Mouse (Mus musculus): ENCODE data around the gene 3110040M04Rik. TPM values are rescaled to one million over a fixed set of nuclear protein-coding genes. Genes with fewer than 3 reads are reported as not detected.
"Not testable (repeated sequence)": the region's sequence is repeated elsewhere in the genome, so short reads cannot be mapped to it uniquely, and the experiment has no call there.

The 3110040M04Rik gene
- not detected for total RNA-seq (2022)

DNA sequence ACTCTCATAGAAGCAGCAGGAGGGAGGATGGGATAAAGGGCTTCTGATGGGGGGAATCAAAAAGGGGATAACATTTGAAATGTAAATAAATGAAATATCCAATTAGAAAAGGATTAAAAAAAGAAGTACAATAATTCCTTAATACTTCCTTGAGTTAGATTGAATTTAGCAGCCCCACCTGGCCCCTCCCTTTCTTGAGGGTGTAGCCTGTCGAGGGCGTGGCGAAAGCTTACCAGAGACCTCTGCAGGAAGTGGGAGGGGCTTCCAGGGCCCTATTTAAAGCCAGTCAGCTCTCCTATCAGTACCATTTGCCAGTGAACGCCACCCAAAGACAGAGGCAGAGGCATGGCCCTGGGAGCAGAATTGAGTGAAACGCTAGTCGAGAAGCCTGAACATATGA lies at the start of gene 3110040M04Rik:
3110040M04Rik (plus strand) TSS at position 304 of the 400 bp plus-strand sequence.
- DNase-seq = not testable (repeated sequence)

DNA sequence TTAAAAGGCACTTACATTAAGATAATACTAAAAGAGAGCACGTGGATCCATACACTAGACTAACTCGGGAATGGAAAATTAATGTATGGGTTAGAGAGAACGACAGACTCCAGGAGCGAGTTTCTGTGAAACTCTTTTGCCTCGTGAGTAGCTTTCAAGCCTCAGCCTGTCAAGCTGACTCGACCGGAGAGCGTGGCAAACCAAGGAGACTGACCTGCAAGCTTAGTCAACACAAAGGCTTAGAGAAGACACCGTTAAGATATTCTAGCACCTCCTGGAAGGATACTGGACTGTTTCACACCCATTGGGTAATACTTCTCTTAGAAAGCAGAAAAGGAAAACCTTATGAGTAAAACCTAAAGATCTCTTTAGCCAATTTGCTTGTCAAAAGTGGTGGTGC lies 49.8 kb upstream of the 3110040M04Rik start:
- not testable (repeated sequence) for DNase-seq

- DNase-seq = no peak
Measured at GRCm38 (mm10) chr1:151156129-151156528, 47.8 kb upstream of the 3110040M04Rik start.

DNA sequence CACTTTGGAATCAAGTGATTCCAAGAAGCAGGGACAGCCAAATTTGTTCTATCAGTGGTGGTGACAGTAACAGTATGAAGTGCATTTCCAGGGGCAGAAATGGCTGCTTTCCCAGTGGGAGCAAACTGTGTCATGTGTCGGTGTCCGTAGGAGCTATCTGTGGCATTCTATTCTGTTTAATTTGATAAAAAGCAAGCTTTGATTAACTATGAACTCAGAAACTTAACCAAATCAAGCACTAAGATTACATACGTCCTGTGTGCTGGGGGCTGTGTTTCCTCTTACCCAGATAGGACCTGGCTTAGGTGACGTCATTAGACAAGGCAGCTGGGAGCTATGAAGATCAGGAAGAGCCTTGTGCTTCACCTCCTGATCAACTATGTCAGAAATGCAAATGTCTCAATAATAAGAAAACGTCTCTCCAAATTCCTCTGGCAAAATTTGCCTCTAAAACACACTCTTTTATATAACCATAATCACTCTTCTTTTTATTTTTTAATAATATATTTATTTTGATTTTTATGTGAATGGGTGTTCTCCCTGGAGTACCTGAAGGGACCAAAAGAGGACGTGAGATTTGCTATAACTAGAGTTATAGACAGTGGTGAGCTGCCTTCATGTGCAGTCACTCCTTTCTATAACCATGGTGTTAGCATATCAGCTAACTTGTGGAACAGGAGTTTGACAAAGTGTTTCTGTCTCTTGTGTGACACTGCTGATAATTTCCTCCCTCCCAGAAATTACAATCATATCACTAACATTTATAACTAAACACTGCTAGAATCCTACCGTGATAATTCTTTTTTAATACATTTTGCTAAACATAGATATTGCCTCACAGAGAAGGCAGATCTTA lies 46.9 kb upstream of the 3110040M04Rik start:
- no peak for DNase-seq

GRCm38 (mm10) chr1:151157963-151158856 lies 45.7 kb upstream of the 3110040M04Rik start:
- DNase-seq = no peak

- DNase-seq = no peak
Measured at GRCm38 (mm10) chr1:151158857-151159510, 44.9 kb upstream of the 3110040M04Rik start.

- DNase-seq = no peak
Measured at GRCm38 (mm10) chr1:151166031-151166430, 37.9 kb upstream of the 3110040M04Rik start.

DNA sequence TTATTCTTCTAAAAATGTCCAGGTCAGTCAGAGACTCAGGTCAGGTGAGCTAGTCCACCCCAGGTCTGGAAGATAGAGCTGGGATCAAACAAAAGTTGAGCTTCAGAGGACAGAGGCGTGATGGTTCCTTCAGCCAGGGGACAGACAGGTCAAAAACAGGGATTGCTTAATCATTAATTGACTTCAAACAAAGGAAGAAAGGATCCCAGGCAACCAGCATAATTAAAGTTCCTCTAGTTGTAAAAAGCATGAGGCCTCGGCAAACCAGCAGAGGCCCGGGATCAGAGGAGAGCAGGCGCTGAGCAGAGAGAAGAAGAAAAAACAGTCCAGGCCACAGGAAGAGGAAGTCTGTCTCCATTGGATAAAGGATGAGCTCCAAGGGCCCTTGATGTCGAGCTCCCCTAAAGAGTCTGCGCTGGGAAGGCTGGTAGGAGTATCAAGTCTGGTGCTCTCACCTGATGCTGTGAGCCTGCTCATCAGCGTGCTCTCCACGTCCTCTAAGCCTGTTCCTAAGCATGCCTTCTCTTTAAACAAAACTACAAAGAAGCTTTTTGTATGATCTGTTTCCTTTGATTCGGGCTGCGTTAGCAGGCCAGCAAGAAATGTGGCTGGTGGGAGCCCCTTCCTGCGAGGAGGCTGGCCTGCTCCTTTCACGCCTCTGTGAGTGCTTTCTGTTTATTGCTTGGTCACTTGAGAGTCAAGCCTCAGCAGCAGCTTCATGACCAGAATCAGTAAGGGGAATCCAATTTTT lies 36.4 kb upstream of the 3110040M04Rik start:
- DNase-seq = no peak

- no peak for DNase-seq
Measured at GRCm38 (mm10) chr1:151168637-151169036, 35.3 kb upstream of the 3110040M04Rik start.

DNA sequence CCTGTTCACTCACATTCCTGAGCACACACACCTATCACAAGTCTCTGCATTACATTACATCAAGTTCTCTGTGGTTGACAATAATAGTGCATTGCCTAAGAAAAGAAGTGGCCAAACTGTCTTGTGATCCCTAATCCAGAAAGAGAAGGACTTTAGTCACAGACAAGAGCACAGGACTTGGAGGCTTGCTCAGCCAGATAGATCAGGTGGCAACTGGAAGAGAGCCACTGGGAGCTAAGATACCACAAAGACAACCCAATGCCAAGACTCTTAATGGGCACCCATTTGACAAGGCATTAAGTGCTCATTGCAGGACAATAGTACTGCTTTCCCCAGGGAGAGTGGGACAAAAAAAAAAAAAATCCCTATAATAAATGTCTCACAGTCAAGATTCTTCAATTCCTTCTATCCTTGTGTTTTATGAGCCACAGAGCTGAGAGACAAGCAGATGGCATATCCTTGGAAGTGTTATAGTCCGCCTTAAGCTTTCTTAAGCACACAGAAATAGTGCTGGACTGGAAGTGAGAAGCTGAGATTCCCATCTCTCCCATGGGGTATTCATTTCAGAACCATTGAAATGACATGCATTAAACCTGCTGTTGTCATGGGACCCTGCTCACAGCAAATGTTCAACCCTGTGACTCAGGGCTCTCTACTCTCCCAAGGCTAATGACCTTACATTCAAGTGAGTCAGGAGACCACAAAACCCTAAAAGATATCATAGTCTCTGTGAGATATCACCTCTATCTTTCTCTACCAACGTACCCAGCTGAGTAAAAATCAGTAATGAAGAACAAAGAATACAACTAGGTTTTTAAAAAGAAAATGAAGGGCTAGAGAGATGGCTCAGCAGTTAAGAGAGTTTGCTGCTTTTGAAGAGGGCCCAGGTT lies 32.1 kb upstream of the 3110040M04Rik start:
- DNase-seq = no peak

DNA sequence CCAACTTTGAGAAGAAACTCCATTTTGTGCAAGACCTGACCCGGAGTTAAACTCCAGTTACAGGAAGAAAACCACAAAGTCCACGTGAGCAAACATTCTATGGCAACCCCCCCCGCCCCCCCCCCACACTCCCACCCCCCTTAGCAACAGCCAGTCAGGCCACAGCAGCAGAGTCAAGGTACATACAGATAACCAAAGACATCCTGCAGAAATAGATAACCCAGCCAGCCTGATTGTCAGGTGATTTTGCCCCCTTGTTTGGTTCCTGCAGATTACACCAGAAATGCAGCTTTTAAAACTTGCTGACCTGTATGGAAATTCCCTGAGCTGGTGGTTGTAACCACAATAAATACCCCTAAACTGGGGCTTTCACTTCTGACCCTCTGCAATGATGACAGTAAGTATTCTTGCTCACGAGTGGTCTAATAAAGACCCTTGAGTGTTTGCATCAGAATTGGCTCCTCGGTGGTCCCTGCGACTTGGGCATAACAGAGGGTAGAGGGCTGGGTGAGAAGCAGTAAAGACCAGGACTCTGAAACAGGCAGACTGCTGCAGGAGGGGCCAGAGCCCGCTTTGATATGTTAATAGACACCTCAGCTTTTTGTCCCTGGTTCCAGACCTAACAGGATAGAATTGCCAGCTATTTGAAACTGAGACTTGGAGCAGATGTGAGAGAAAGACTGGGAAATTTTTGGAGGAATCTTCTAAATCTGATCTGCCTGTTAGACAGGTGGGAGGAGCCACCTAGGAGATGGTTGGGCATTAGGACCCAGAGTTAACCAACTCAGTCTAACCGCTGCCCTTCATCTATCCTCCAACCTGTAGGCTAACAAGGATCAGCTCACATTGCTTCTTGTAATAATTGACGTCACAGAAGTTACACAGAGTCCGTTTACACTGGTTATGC lies 26.6 kb upstream of the 3110040M04Rik start:
- DNase-seq = peak; percentile 9

DNA sequence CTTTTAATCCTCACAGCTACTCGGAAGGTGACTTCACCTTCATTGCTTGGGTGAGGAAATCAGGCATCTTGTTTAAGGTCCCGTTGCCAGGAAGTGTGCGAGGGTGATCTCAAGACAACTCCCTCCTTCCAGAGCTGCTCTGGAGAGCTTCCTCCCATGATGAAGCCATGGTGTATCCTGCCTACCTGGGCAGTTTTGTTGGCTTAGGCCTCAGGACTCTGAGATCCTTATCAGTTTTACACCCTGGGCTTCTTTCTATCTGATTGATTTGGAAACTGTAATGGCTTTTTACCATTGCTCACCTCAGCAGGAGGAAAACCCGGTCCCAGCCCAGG lies 26.0 kb upstream of the 3110040M04Rik start:
- no peak for DNase-seq

DNA sequence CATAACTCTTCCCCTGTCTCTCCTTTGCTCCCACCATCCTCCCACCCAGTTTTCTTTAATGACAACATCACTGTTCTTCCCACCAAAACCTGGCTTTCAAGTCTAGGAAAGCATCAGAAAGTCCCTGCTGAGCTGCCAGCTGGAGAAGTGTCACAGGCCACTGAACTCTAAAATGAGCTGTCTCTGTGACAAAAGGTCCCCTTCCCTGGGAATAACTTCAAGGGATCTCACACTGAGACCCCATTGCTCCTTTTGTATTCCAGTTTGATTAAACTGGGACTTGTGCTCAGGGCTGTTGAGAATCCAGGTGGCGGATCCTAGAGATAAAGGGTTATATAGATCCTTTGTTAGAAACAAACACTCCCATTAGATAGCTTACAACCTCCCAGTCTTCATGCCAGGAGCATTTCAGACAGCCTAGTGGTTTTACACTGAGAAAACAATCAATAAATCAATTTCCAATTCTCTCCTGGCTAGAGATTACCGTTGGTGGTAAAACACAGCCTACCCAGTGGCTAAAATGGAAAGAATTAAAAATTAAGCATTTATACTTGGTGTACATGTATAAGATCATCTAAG lies 25.3 kb upstream of the 3110040M04Rik start:
- DNase-seq = no peak

- no peak for DNase-seq
Measured at GRCm38 (mm10) chr1:151180167-151180566, 23.8 kb upstream of the 3110040M04Rik start.

GRCm38 (mm10) chr1:151182266-151182665 lies 21.7 kb upstream of the 3110040M04Rik start, which contains the start of gene Gm47985:
Gene Gm47985 (plus strand): TSS chr1:151182537.
- DNase-seq = not testable (repeated sequence)

- not testable (repeated sequence) for DNase-seq
Measured at GRCm38 (mm10) chr1:151186186-151186585, 17.7 kb upstream of the 3110040M04Rik start.

GRCm38 (mm10) chr1:151186879-151187424 lies 17.0 kb upstream of the 3110040M04Rik start:
- DNase-seq = not testable (repeated sequence)

GRCm38 (mm10) chr1:151188469-151188868 lies 15.5 kb upstream of the 3110040M04Rik start:
- no peak for DNase-seq

DNA sequence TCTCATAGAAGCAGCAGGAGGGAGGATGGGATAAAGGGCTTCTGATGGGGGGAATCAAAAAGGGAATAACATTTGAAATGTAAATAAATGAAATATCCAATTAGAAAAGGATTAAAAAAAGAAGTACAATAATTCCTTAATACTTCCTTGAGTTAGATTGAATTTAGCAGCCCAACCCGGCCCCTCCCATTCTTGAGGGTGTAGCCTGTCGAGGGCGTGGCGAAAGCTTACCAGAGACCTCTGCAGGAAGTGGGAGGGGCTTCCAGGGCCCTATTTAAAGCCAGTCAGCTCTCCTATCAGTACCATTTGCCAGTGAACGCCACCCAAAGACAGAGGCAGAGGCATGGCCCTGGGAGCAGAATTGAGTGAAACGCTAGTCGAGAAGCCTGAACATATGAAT lies 11.8 kb upstream of the 3110040M04Rik start, which contains the start of gene Gm8947:
Gm8947 (plus strand) TSS at position 302 of the 400 bp plus-strand sequence.
- DNase-seq = not testable (repeated sequence)

Data from adrenal gland, adult 8-10 months (tissue).